Mouse (Mus musculus): ENCODE data around the gene Ms4a5.
A peak's percentile ranks its signal among the peaks of the same experiment; 100 is the strongest.
"Not testable (repeated sequence)": the region's sequence is repeated elsewhere in the genome, so short reads cannot be mapped to it uniquely, and the experiment has no call there.

The Ms4a5 gene

DNA sequence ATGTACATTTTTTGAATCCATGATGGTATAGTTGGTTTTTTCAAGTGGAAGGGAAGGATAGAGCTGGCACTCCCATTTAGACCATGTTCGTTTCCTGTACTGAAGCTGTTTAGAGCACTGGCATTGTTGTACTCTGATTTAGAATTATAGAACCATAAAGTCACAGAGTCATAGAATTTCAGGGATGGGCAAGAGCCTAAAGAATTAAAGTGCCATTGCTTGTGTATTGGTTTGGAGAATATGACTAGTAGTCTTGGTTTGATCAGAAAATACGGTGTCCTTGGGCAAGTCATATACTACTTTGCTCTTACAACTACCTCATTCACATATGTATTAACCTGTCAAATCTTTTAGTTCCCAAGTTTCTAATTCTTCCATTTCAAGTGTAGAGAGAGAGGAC, at the start of gene Ms4a5:
Gene Ms4a5, minus strand, starts transcription at position 101 of the 400 bp plus-strand sequence.
- no peak for DNase-seq (ENCODE audit: low spot score)

DNA sequence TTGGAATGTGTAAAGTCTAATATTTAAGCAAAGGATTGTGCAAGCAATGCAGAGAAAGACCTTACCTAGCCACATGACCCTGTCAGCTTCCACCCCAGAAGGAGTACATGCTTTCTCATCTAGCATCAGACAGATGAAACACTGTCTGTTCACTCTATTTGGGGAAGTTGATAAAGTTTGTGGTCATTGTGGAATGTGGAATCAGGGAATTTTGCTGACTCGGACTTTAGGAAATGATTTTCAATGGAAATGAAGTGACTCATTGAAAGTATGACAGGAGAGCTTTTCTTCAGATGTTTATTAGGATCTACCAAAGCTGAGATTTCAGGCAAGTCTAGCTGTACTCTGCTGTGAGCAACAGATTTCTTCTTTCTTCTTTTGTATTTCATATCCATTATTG, 37.5 kb upstream of the Ms4a5 start:
- DNase-seq (ENCODE audit: low spot score): no peak

GRCm38 (mm10) chr19:11316786-11317185, 33.1 kb upstream of the Ms4a5 start:
- no peak for DNase-seq (ENCODE audit: low spot score)

DNA sequence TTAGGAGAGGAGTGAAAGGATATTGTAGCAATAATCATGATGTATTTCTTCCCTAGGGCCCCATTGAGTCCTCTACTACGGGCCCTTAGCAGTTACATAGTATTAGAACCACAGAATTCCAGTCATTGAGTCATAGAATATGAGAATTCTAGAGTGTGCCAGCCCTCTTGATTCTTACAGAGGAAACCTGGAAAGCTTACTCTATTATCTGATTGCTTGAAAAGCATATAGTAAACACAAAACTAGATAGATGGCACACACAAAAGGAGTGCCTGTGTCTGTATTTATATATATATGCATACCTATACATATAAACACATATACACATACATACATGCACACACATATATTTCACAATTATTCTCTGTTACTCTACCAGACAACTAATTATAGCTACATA, 30.7 kb upstream of the Ms4a5 start, which contains the start of gene Ms4a14:
Gene Ms4a14, minus strand, starts transcription at position 101 of the 400 bp plus-strand sequence.
- DNase-seq (ENCODE audit: low spot score): no peak

DNA sequence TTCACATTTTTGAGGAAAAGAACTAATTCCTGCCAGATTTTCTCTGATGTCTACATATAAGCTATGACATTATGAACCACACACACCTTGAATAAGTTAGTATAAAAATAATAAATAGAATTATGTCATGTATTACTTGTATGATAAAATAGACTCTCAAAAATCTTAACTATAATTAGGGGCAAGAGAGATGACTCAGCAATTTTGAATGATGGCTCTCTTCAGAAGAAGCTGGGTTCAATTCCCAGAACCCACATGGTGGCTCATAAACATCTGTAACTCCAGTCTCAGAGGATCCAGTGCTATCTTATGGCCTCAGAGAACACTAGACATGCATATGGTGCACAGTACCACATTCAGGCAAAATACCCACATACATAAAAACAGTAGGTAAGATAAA, 25.2 kb upstream of the Ms4a5 start:
- DNase-seq (ENCODE audit: low spot score): no peak

DNA sequence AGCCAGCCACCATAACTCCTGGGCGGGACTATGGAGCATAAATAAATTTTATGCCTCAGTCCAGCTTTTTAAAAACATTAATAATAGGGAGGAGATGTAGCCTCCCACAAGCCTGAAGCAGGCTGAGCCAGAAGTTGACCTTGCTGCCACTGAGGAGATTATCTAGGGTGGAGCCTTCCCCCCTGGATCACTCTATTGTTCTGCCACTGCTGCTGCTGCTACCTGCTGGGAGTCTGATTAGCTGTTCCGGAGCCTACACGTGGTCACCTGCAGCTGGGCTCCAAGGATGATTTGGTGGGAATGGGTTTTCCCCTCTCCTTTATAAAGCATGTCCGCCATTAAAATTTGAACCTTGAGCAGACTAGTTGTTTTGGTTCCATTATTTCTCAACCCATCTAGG, 15.9 kb upstream of the Ms4a5 start:
- not testable (repeated sequence) for DNase-seq (ENCODE audit: low spot score)

DNA sequence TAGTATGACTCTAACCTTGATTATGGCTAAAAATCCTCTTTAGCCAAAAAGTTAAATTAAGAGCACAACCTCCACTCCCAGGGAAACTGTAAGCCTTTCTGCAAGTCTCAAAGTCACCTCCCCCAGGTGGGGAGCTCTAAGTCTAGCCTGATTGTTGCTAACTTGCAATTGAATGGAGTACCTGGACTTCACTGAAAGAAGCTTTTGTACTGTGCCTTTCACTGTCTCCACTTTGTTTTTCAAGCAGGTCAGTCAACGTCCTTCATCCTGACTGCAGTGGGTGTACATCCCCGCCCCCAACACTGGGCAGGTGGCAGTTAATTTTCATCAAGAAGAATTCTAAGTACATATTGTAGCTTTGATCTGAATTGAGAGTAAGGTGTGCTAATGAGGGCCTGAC, 15.3 kb upstream of the Ms4a5 start:
- DNase-seq (ENCODE audit: low spot score): no peak

DNA sequence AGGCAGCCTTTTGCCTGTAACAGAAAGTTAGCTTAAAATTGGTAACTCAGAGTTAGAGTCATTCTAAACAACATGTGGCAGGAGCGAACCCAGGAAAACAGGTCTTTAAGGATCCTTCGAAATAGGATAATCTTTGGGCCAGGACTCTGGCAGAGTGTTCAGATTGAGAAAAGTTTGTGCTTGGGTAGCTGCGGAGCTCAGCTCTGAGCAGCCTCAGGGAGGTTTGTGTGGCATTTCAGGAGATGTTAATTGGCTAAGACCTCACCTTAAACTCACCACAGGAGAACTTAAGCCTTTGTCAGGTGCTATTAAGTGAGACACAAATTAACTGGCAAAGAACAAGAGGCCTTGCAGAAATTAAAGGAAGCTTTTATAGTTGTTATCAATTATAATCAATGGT, 9.9 kb upstream of the Ms4a5 start:
- not testable (repeated sequence) for DNase-seq (ENCODE audit: low spot score)

- DNase-seq (ENCODE audit: low spot score): peak; percentile 35
These were observed 9.3 kb upstream of the Ms4a5 start for GRCm38 (mm10) chr19:11292990-11293389.

- DNase-seq (ENCODE audit: low spot score): no peak
These were observed 3.5 kb downstream of the Ms4a5 start for GRCm38 (mm10) chr19:11280223-11280622.

GRCm38 (mm10) chr19:11276431-11276830, 7.2 kb downstream of the Ms4a5 start:
- DNase-seq (ENCODE audit: low spot score): no peak

DNA sequence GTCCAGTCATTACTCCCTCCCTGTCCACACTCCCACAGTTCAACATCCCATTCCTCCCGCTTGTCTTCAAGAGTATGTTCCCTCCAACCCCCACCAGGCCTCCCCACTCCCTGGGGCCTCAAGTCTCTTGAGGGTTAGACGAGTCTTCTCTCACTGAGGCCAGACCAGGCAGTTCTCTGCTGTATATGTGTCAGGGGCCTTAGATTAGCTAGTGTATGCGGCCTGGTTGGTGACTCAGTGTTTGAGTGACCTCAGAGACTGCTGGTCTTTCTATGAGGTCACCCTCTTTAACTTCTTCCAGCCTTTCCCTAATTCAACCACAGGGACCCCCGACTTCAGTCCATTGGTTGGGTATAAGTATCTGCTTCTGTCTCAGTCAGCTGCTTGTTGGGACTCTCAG, 16.7 kb downstream of the Ms4a5 start:
- DNase-seq (ENCODE audit: low spot score): no peak

GRCm38 (mm10) chr19:11266052-11266845, 17.4 kb downstream of the Ms4a5 start, which contains the start of gene Ms4a1:
Gene Ms4a1 (minus strand): TSS chr19:11266241.
- no peak for DNase-seq (ENCODE audit: low spot score)

- DNase-seq (ENCODE audit: low spot score): no peak
These were observed 19.0 kb downstream of the Ms4a5 start for GRCm38 (mm10) chr19:11264602-11265185.

DNA sequence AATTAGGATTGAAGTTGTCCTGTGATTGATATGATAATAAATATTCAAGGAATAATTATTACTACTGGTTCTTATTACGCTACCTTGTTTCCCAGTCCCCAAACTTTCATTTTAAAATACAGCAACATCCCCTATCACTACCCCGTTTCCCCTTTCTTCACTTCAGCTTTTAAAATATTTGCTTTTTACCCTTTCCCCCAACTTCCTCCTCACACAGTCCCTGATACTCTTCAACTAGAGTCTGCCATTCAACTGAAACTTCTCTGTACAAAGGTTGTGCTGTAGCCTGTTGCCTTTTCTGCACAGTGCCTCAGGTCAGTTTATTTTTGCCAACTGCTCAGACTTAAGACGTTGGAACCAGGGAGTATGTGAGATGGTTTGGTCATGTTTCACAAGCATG, 20.1 kb downstream of the Ms4a5 start:
- DNase-seq (ENCODE audit: low spot score): no peak

GRCm38 (mm10) chr19:11262932-11263331, 20.7 kb downstream of the Ms4a5 start:
- not testable (repeated sequence) for DNase-seq (ENCODE audit: low spot score)

GRCm38 (mm10) chr19:11261522-11261921, 22.2 kb downstream of the Ms4a5 start:
- no peak for DNase-seq (ENCODE audit: low spot score)

DNA sequence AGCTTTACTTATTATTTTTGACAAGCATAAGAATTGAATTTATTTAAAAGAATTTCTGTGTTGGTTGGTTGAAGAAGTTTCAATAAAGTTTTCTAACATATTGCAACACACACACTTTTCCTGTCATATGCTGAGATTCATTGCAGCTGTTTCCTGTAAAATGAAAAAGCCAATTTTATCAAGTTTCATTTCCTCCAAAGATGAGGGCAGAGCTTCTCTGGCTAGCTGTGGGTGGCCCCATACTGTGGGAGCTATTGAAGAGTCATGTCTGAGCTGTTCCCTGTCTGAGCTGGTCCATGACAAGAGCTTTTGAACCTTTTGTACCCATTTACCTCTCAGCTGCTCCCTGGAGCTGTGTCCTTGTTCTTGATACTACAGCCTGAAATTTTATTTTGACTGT, 39.4 kb downstream of the Ms4a5 start:
- DNase-seq (ENCODE audit: low spot score): no peak

- DNase-seq (ENCODE audit: low spot score): no peak
These were observed 41.1 kb downstream of the Ms4a5 start for GRCm38 (mm10) chr19:11242560-11242959.

GRCm38 (mm10) chr19:11235820-11236219, 47.9 kb downstream of the Ms4a5 start:
- DNase-seq (ENCODE audit: low spot score): no peak

- DNase-seq (ENCODE audit: low spot score): no peak
These were observed 48.5 kb downstream of the Ms4a5 start for GRCm38 (mm10) chr19:11234921-11235735.

- no peak for DNase-seq (ENCODE audit: low spot score)
These were observed 49.4 kb downstream of the Ms4a5 start for GRCm38 (mm10) chr19:11234244-11234643.

DNA sequence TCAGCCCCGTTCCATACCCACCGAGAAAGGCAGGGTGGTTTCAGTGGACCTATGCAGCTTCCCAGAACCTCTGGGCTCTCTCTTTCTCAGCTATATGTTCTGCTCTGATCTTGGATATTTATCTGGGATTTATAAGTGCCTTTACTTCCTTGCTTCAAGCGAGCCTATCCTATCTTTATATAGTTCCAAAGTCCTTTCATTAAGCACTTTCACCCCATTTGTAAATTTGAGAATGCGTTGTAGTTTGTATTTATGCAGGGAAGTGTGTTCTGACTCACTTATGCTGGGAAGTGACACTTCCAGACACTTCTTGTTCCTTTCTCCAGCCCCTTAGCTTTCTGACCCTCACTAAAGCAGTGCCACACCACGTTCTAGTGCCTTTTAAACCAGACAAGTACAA, 51.3 kb downstream of the Ms4a5 start, which contains the start of gene Ms4a12:
Gene Ms4a12, minus strand, starts transcription at position 101 of the 400 bp plus-strand sequence.
- DNase-seq (ENCODE audit: low spot score): no peak

All from embryo, embryonic 10 days (tissue).